Mouse (Mus musculus) neural tube, embryonic 15.5 days (tissue): ENCODE results near the gene Gpatch3. TPM values are rescaled to one million over a fixed set of nuclear protein-coding genes. Genes with fewer than 3 reads are reported as not detected.

Source experiments
- microRNA-seq: library from miRNA; unstranded; fragments of <30 nt; microRNA quantifications from one replicate; pipeline ENCODE4, GENCODE M21; 2017
- polyA plus RNA-seq: library from polyadenylated mRNA; unstranded; fragments of >200 nt; fragmentation: Nextera tagmentation; extraction: Ambion mirVana; gene quantifications from 2 replicates; pipeline ENCODE4 v1.2.1, GENCODE M21; 2015

The Gpatch3 gene
- polyA plus RNA-seq, 1 experiment from 2014 or later: 5.8 TPM

Small RNA genes within 50 kb of the gene (microRNA-seq; reads per million reads assigned to microRNA genes)
- gene Gm23158: not detected

Other genes starting within 250 kb of the Gpatch3 start
- gene Wdtc1, start 221.3 kb upstream of the Gpatch3 start, polyA plus RNA-seq: 19.3 and 19.6 TPM in 2 replicates
- gene Slc9a1, start 205.0 kb upstream of the Gpatch3 start, polyA plus RNA-seq: 8.4 and 9.9 TPM in 2 replicates
- gene Tent5b, start 94.6 kb upstream of the Gpatch3 start, polyA plus RNA-seq: 0.26 and 0.57 TPM in 2 replicates
- 10.6 and 14.3 TPM in 2 replicates for gene Trnp1, start 76.2 kb upstream of the Gpatch3 start, polyA plus RNA-seq
- gene Kdf1, start 55.8 kb upstream of the Gpatch3 start, polyA plus RNA-seq: 0.27 and 7.0 TPM in 2 replicates
- gene Nudc, start 28.7 kb upstream of the Gpatch3 start, polyA plus RNA-seq: 269 and 290 TPM in 2 replicates
- 0.13 and 0.47 TPM in 2 replicates for gene Nr0b2, start 21.4 kb upstream of the Gpatch3 start, polyA plus RNA-seq
- 17.0 and 17.2 TPM in 2 replicates for gene Gpn2, start 9.6 kb downstream of the Gpatch3 start, polyA plus RNA-seq
- 1.7 and 32.5 TPM in 2 replicates for gene Sfn, start 27.4 kb downstream of the Gpatch3 start, polyA plus RNA-seq
- gene Zdhhc18, start 75.4 kb downstream of the Gpatch3 start, polyA plus RNA-seq: 4.3 and 7.0 TPM in 2 replicates
- 12.4 and 15.7 TPM in 2 replicates for gene Pigv, start 97.9 kb downstream of the Gpatch3 start, polyA plus RNA-seq
- gene Arid1a, start 182.0 kb downstream of the Gpatch3 start, polyA plus RNA-seq: 26.9 and 28.7 TPM in 2 replicates